Mouse (Mus musculus): ENCODE data around the gene Gnb1.
"Not testable (repeated sequence)": the region's sequence is repeated elsewhere in the genome, so short reads cannot be mapped to it uniquely, and the experiment has no call there.

The Gnb1 gene

DNA sequence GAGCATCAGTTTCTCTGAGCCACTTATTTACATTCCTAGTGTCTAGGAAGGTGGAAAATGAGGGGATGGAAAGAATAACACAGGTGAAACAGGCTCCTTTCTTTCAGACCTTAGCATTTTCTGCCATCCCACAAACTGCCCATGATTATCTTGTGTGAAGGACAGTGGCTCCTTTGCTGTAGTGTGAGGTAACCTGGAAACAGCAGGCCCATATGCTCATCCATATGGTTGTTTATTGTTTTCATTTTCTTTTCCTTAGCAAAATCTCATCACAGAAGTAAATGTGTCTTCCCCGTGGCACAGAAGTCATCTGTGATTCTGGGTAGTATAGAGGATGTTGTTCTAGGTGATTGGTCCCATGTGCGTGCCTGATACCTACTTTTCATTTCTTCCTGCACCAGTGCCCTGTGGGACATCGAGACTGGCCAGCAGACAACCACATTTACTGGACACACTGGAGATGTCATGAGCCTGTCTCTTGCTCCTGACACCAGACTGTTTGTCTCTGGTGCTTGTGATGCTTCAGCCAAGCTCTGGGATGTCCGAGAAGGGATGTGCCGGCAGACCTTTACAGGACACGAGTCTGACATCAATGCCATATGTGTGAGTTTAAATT lies 61.9 kb downstream of the Gnb1 start:
- no peak for DNase-seq (ENCODE audit: low spot score)

DNA sequence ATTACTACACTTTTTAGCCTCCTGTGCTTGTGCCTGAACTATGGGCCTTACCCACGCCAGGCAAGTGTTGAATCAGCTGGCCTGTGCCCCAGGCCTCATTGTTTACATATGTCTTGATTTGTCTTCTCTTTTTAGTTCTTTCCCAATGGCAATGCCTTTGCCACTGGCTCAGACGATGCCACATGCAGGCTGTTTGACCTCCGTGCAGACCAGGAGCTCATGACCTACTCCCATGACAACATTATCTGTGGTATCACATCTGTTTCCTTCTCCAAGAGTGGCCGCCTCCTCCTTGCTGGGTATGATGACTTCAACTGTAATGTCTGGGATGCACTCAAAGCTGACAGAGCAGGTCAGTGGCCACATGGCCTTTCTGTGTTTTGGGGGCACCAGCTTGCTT lies 63.7 kb downstream of the Gnb1 start:
- DNase-seq (ENCODE audit: low spot score): no peak

DNA sequence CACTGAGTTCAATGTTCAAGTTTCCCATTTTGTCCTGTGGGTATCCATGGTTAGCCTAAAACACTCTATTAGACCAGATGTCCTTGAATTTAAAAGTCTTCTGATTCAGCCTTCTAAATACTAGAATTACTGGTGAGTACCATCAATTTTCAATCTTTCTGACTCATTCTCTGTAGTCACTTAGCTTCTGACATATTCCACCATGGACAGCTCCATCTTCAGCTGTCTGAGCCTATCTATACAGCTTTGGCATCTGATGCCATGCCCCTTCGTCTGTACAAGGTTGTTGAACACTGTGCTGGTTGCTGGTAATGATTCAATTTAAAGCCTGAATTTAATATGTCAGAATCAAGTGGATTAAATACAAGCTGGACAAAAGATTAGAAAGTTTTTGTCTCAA lies 64.3 kb downstream of the Gnb1 start:
- DNase-seq (ENCODE audit: low spot score): no peak

DNA sequence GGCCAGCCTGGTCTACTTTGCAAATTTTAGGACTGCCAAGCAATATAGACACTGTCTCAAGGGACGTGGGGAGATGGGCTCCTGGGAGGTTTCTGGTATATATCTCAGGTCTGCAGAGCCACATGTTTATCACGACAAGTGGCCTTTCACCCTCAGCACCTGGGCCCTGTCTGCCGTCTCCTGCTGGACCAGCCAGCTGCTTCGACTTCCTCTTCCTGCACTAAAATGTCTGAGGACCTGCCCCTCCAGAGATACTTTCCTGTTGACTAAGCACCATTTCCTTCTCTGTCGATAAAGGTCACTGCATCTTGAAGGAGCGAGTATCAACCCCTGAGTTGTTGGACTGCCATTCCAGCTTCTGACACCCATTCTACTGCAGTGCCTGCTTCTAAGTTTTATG lies 68.3 kb downstream of the Gnb1 start:
- no peak for DNase-seq (ENCODE audit: low spot score)

DNA sequence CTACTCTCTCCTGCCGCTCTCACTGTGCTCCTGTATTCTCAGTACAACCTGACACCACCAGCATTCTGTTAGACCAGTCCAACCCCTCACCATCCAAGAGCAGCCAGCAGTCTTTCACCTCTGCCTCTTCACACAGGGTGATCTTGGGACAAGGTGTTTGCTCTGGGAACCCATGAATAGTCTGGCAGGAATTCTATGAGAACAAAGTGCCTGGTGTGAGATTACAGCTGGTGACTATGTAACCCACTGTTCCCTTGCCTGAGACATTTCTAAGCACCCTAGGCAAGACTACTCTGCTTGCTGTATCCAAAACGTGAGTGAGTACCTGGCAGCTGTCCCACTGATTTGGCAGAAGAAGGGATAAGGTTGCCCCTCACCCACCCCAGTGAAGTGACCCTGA lies 69.8 kb downstream of the Gnb1 start:
- peak; percentile 15 for DNase-seq (ENCODE audit: low spot score)

DNA sequence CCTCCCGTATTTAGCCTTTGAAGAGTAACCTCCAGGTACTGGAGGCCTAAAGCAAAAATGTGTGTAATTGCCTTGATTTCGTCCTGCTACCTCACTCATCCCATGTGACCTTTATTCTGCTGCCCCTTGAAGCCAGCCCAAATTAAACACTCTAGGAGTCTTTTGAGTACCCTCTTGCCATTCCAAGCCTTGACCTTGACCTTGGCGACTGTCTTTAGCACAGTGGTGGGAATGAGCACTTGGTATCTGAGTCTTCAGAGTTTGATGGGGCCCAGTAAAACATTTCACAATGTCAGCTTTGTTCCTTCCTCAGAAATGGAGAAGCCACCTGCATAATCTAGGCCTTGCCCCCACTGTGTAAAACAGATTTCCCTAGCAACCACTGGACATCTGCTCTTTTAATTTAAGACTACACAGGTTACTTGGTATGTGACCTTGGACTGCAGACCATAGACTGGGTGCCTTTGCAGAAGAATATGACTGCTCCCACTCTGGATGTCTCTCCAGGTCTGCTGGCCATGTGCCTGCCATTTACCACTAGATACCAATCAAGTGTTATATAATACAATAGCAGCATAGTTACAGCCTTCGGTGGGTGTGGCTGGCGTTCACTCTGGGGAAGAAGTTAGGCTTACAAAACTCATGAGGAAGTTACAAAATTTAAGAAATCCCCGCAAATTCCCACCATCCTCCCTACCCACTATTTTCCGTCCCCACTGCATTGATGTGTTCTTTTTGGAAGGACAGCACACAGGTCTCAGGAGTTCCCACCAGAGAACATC lies 70.7 kb downstream of the Gnb1 start, which contains the start of gene Nadk:
Gene Nadk, plus strand, starts transcription at position 718 of the 782 bp plus-strand sequence.
- DNase-seq (ENCODE audit: low spot score): peak; percentile 21

DNA sequence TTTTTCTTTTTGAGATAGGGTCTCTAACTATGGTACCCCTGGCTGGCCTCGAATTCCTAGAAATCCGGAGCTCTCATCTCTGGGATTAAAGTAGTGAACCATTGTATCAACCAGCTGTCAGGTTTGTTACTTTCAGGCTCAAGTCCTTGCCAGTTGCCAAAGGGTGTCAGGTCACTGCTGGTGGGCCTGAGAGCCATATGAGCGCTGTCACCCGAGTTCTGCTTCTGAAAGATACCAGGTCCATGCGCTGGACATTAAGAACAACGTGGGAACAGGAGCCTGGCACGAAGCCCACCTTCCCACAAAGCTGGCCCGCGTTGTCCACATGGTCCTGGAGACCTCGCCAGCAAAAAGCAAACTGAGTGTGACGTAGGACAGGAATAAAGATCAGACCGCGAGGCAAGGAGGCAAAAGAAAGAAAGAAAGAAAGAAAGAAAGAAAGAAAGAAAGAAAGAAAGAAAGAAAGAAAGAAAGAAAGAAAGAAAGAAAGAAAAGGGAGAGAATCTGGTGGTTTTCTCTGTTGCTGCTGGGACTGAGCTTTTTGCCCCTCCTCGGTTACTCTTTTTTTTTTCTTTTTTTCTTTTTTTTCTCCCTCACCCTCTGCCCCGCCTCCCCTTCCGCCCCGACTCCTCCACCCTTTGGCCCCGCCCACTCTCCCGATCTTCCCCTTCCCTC lies 71.7 kb downstream of the Gnb1 start:
- peak; percentile 58 for DNase-seq (ENCODE audit: low spot score)

DNA sequence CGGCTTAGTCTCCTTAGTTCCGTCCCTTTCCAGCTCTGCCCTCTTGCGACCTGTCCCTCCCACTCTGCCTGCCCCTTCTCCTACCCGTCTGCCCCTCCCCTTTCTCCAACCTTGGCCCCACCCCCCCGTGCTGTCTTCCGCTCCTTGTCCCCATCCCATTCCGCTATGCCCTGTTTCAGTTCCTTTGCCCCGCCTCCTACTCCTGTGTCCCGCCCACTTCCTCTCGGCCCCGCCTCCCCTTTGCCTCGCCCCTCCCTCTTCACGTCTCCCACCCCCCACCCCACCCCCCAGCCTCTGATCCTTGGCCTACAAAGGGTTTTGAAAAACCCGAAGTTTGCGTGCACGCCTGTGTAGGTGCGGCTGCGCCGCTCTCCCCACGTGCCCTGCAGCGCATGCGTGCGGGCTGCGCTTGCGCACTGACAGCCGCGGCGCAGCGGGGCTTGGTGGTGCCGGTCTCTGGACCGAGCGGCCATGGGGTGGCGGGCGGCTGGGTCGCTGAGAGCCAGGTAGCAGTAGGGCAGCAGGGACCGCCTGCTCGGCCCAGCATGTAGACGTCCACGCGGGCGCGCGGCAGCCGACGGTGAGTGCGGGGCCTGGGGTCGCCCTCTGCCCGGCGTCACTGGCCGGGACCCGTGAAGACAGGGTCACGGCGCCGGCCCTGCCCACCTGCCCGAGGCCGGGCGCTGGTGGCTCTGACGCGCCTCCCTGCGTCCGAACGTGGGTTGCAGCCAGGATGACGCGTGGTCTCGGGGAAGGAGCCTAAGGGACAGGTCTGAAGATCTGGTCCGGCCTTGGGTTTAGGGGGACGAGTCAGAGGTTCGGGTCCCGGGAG lies 72.5 kb downstream of the Gnb1 start:
- peak; percentile 99 for DNase-seq (ENCODE audit: low spot score)

DNA sequence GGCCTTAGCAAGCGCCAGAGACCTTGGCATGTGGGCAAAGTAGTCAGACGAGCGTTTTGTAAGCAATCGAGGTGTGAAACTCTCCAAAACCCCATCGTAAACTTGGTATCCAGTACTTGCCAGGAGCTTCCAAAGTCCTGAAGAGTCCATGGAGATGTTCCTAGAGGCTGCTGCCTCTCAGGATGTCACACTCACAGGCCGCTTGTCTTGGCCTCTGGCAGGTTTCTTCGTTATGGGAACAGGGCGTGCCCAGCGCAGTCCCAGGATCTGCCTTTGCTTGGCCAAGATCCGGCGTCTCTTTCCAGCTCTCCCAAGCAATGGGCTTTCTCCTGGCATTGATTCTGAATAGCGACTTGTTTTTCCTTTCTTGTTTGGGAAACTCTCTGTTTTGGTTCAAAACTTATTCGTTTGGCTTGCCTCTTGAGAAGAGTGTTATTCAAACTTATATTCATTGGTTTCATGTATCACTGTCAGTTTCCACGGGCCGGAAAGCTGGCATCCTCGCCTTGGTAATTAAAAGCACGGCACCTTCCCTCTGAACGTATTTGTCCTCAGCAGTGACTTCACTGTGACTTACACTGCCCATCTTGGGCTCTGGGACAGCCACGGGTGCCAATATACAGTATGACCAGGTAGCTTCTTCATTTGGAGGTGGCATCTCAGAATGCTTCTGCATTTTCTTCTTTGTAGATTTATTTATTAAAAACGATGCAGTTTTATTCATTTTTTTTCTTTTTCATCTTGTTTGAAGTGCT lies 73.3 kb downstream of the Gnb1 start:
- DNase-seq (ENCODE audit: low spot score): peak; percentile 18

DNA sequence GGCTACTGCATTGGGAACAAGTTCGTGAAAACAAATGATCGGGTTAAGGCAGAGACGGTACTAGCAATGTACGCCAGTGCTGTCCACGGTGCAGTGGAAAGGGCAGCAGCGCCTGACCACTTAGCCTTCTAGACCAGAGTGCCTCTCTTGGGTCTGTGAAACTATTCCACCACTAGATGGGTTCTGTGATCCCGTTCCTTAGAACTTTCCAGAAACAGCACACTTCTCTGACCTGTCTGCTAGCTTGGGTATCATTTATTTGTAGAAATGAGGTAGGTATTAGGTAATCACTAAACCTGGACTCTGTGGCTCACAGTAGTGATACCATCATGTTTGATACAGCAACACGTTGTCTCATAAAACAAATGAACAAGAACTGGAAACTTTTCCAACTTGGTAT lies 75.4 kb downstream of the Gnb1 start:
- DNase-seq (ENCODE audit: low spot score): no peak

DNA sequence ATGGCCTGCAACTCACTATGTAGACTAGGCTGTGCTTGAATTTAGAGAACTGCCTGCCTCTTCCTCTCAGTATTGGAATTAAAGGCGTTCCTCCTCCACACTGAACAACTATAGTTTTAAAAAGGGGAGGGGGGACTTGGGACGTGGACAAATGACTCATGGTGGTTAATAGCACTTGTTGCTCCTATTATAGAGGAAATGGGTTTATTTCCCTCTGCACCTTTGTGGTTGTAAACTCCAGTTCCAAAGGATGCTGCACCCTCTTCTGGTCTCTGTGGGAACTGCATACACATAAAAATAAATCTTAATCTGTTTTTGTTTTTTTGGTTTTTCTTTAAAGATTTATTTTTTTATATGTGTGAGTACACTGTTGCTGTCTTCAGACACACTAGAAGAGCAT lies 77.0 kb downstream of the Gnb1 start:
- DNase-seq (ENCODE audit: low spot score): peak; percentile 46

DNA sequence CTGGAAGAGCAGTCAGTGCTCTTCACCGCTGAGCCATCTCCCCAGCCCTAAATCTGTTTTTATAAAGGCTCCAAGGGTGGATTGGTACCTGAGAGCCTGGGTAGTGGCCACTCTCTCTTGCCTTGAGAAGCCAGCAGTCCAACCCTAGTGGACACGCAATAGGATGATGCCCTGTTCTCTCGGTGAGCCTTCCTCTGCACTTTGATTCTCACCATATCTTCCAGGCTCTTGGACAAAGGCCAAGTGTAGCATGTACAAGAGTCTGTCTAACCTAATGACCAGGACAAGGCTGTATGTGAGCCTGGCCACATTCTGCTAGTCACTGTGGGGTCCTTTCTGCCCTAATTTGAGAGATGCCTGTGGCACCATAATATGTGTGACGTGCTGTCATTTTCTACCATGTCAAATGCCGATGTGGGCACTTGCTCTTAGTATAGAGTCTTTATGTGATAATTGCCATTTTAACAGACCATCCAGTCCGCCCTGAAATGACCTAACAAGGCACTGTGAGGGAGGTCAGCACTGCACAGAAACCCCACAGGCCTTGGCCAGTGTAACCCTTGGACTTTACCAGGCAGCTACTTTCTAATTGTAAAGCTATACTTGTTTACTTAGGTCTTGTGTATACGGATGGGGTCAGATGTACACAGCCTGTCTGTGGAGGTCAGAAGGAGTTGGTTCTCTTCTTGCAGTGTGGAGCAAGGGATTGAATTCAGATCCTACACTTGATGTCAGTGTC lies 77.6 kb downstream of the Gnb1 start:
- no peak for DNase-seq (ENCODE audit: low spot score)

DNA sequence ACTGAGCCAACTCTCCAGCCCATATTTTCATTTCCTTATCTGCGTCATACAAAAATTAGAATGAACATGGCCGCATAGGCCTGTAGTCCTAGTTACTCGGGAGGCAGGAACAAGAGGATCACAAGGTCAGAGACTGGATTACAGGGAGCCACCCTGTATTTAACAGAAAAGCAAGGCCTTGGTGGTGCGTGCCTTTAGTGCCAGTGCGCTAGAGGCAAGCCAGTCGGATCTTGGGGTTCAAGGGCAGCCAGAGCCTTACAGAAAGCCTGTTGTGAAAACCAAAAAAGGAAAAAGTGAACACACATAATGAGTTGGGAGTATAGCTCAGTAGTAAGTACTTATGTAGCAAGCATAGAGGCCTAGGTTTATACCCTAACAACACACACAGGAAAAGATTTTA lies 78.7 kb downstream of the Gnb1 start:
- DNase-seq (ENCODE audit: low spot score): no peak

DNA sequence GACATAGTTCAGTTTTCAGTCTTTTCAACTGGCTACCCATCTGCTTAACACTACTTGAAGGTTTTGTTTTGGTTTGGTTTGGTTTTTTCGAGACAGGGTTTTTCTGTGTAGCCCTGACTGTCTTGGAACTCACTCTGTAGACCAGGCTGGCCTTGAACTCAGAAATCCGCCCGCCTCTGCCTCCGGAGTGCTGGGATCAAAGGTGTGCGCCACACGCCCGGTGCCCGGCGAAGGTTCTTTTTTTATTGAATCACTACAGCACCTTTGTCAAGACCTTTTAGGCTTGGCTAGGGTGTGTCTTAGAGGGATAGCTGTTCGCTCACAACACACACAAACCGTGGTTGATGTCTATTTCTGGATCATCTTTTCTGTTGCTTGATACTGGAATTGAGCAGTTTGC lies 79.2 kb downstream of the Gnb1 start:
- not testable (repeated sequence) for DNase-seq (ENCODE audit: low spot score)

DNA sequence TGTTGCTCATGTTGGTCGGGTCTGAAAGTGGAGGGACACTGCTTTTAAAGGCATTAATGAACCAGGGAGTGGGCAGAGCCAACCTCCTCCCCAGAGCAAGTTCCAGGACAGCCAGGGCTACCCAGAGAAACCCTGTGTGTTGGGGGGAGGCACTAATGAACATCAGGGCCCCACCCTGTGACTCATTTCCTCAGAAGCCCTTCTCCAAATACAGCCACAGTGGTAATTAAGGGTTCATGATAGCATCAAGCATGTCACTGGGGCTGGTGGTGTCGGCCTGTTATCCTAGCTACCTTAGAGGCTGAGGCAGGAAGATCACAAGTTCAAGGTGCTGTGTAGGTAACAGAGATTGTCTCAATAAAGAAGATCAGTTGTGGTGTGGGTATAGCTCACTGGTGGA lies 80.3 kb downstream of the Gnb1 start:
- DNase-seq (ENCODE audit: low spot score): no peak

DNA sequence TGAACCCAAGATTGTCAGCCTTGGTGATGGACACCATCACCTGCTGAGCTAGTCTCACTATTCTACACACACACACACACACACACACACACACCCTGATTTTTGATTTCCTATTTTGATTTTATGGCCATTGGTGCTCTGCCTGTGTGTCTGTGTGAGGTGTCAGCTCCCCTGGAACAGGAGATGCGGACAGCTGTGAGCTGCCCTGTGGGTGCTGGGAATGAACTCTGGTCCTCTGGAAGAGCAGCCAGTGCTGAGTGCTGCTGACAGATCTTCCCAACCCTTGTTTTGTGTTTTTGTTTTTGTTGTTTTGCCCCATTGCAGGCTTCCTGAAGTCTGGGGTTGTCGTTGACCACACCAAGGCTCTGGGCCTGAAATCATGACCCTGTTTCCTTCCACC lies 82.0 kb downstream of the Gnb1 start:
- no peak for DNase-seq (ENCODE audit: low spot score)

DNA sequence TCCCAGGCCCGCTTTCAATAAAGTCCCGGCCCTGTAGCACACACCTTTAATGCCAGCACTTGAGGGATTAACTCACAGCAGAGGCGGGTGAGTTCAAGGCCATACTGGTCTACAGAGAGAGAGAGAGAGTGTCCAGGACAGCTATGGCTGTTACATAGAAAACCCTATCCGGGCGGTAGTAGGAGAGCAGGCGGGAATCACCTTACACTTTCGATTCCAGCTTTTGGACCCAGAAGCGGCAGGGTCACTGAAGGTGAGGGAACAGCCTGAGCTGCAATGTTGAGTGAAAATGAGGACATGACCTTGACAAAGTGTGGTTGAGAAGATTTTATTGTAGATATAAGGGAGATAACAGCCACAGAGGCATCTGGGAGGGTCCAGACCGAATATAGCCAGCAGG lies 82.7 kb downstream of the Gnb1 start:
- DNase-seq (ENCODE audit: low spot score): no peak

DNA sequence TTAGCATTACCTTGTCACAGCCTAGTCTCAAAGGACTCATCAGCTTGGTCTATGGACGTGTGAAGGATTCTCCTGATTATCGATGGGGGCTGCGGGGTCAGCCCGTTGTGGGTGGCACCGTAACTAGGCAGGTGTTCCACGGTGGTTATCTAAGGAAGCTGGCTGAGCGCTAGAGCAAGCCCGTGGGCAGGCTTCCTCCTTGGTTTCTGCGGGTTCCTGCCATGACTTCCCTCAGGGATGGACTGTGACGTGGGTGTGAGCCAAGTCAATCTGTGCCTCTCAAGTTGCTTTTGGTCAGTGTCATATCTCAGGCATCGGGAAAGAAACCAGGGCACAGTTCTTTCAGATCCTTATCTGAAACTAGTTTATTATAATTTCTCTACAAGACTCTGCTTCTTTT lies 83.8 kb downstream of the Gnb1 start:
- no peak for DNase-seq (ENCODE audit: low spot score)

DNA sequence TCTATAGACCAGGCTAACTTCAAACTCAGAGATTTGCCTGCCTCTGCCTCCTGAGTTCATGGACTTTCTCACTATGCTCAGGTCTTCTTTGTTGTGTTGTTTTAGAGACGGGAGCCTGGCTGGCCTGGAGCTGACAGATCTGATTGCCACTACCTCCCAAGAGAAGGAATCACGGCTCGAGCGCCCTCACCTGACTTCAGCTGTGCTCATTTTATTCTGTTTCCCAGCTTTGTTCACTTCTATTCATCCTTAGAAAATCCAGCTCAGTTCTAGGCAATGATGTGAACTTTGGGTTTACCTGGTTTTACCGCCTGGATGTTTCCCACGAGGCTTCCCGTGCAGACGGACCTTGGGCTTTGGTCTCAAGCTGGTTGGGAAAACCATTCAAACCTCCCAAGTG lies 84.4 kb downstream of the Gnb1 start:
- DNase-seq (ENCODE audit: low spot score): no peak

DNA sequence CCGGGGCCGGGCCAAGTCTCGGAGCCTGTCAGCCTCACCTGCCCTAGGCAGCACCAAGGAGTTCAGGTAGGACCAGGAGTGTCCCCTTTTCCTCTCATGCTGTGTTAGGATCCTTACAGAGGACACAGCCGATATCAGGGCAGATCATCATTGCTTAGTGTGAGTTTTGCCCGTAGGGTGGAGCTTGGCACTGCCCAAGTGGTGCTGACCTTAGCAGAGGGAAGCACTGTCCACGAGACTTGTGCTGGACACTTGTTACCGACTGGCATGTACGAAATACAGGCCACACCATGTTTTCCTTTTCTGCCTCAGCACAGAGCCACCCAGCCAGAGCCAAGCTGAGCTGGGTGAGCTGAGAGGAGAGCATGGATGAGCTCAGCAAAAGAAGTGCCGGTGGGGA lies 86.0 kb downstream of the Gnb1 start:
- DNase-seq (ENCODE audit: low spot score): no peak

DNA sequence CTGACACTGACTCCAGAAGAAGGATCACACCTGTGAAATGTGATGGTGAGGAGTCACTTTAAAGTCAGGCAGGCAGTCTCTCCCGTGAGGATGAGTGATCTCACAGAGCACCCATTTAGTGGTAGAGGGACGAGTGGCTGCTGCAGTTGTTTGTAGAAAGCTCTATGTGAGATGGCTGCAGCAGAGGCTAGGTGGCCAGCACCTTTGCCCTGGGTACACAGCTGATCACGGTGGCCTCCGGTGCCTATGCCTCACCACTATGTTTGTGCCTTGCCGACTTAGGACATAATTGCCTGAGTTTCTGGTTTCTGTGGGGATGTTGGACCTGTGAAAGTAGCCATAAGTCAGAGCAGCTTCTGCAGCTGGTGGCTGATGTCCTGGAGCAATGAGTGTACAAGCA lies 86.6 kb downstream of the Gnb1 start:
- no peak for DNase-seq (ENCODE audit: low spot score)

All from embryo, embryonic 10 days (tissue).